Mouse (Mus musculus) embryonic facial prominence, embryonic 15.5 days (tissue): Measurements from ENCODE around the gene Snapc2. TPM values are rescaled to one million over a fixed set of nuclear protein-coding genes. Genes with fewer than 3 reads are reported as not detected.

Source experiments
- ATAC-seq: fragments of 200-750 bp; cut with Nextera tagmentation; 2 replicates; pipeline ENCODE4 v1.8.0; 2017; ENCODE audit warnings: low read depth, moderate TSS enrichment; ENCODE audit not compliant: insufficient number of reproducible peaks, low FRiP score, low TSS enrichment
- H3K27ac ChIP-seq: fragments of 300-500 bp; sonication (generic); replicated peaks from 2 replicates; pipeline ENCODE4 v1.5.1; 2015; ENCODE audit warnings: mild to moderate bottlenecking, inconsistent platforms
- H3K27me3 ChIP-seq: fragments of 300-500 bp; sonication (generic); 2 replicates; pipeline ENCODE4 v1.6.1; 2015; ENCODE audit warnings: inconsistent platforms
- H3K36me3 ChIP-seq: fragments of 300-500 bp; sonication (generic); 2 replicates; pipeline ENCODE4 v1.6.1; 2015; ENCODE audit warnings: mild to moderate bottlenecking, inconsistent platforms
- H3K4me1 ChIP-seq: fragments of 300-500 bp; sonication (generic); 2 replicates; pipeline ENCODE4 v1.6.1; 2015; ENCODE audit warnings: inconsistent platforms
- H3K4me2 ChIP-seq: fragments of 300-500 bp; sonication (generic); replicated peaks from 2 replicates; pipeline ENCODE4 v1.6.1; 2015; ENCODE audit warnings: mild to moderate bottlenecking, inconsistent platforms
- H3K4me3 ChIP-seq: fragments of 300-500 bp; sonication (generic); replicated peaks from 2 replicates; pipeline ENCODE4 v1.5.1; 2015; ENCODE audit warnings: mild to moderate bottlenecking, inconsistent platforms
- H3K9ac ChIP-seq: fragments of 300-500 bp; sonication (generic); 2 replicates; pipeline ENCODE4 v1.6.1; 2015; ENCODE audit warnings: inconsistent platforms
- H3K9me3 ChIP-seq: fragments of 300-500 bp; sonication (generic); replicated peaks from 2 replicates; pipeline ENCODE4 v1.6.1; 2016; ENCODE audit warnings: inconsistent platforms
- WGBS: fragments of 180-500 bp; shearing (Covaris S2); methylation state at CpG from one replicate; pipeline ENCODE4 v1.1.7; 2015; 5-methylcytosine and 5-hydroxymethylcytosine counted together
- polyA plus RNA-seq: library from polyadenylated mRNA; unstranded; fragments of >200 nt; fragmentation: Nextera tagmentation; extraction: Ambion mirVana; gene quantifications from 2 replicates; pipeline ENCODE4 v1.2.1, GENCODE M21; 2015

Snapc2 gene
- polyA plus RNA-seq, 1 experiment from 2014 or later: 58.6 TPM

- H3K9me3 ChIP-seq: no peaks in the 10 kb centered on the region
- 62% methylated on average over 4 of the region's 4 CpGs for WGBS
- H3K9ac ChIP-seq: no peak overlapping the region
- H3K4me3 ChIP-seq: peak overlapping the region; percentile 74
- H3K4me2 ChIP-seq: peak overlapping the region; percentile 87; the same call in 1 of the 2 replicates
- ATAC-seq: no peak
- 0 out of 2 replicates have a peak overlapping the region, but pooled peaks have one; percentile 1 for H3K27ac ChIP-seq
- H3K4me1 ChIP-seq: peaks cover 39% of the 10 kb centered on the region
- H3K27me3 ChIP-seq: no peaks in the 10 kb centered on the region
- peaks cover 48% of the 10 kb centered on the region for H3K36me3 ChIP-seq
These were observed 4.5 kb downstream of the Snapc2 start for GRCm38 (mm10) chr8:4257350-4257749.

GRCm38 (mm10) chr8:4258233-4258632 is 5.4 kb downstream of the Snapc2 start:
- ATAC-seq: peak; percentile 59
- H3K9me3 ChIP-seq: no peaks in the 10 kb centered on the region
- H3K4me1 ChIP-seq: peaks cover 36% of the 10 kb centered on the region

GRCm38 (mm10) chr8:4258678-4259077 is 5.8 kb downstream of the Snapc2 start:
- no peaks in the 10 kb centered on the region for H3K27me3 ChIP-seq
- peak; percentile 79 for ATAC-seq
- WGBS: under 1% methylated on average over 32 of the region's 32 CpGs
- no peaks in the 10 kb centered on the region for H3K9me3 ChIP-seq
- peaks cover 33% of the 10 kb centered on the region for H3K4me1 ChIP-seq
- H3K4me2 ChIP-seq: peak overlapping the region; percentile 87
- peak overlapping the region; percentile 83 for H3K27ac ChIP-seq
- peak overlapping the region; percentile 57 for H3K9ac ChIP-seq
- peaks cover 62% of the 10 kb centered on the region for H3K36me3 ChIP-seq
- H3K4me3 ChIP-seq: peak overlapping the region; percentile 74

More at GRCm38 (mm10) chr8:4258233-4258632, 5.4 kb downstream of the Snapc2 start:
- Histone ChIP-seq H3K4me2 (peak overlapping the region; percentile 87), H3K4me3 (peak overlapping the region; percentile 74), H3K9ac (peak overlapping the region; percentile 57), H3K27ac (peak overlapping the region; percentile 83), H3K27me3 (no peaks in the 10 kb centered on the region), H3K36me3 (peaks cover 57% of the 10 kb centered on the region)
- WGBS: 3% methylated on average over 35 of the region's 35 CpGs

GRCm38 (mm10) chr8:4259125-4259804 is 6.4 kb downstream of the Snapc2 start, which contains the start of gene Ctxn1:
Ctxn1 (minus strand) TSS chr8:4259274.
- H3K4me2 ChIP-seq: peak within 1 kb of the TSS; percentile 87
- no peaks in the 10 kb centered on the region for H3K9me3 ChIP-seq
- H3K4me3 ChIP-seq: peak within 1 kb of the TSS; percentile 74
- H3K9ac ChIP-seq: peak within 1 kb of the TSS; percentile 57
- H3K27ac ChIP-seq: peak within 1 kb of the TSS; percentile 83
- 4% methylated on average over 28 of the region's 33 CpGs for WGBS
- ATAC-seq: peak; percentile 93
- H3K27me3 ChIP-seq: no peaks in the 10 kb centered on the region
- H3K36me3 ChIP-seq: peaks cover 66% of the 10 kb centered on the region
- H3K4me1 ChIP-seq: peaks cover 28% of the 10 kb centered on the region

GRCm38 (mm10) chr8:4259805-4260170 is 6.9 kb downstream of the Snapc2 start:
- H3K27ac ChIP-seq: peak overlapping the region; percentile 83; the same call in 1 of the 2 replicates
- H3K4me3 ChIP-seq: no peak overlapping the region
- WGBS: 75% methylated on average over 4 of the region's 4 CpGs
- H3K4me1 ChIP-seq: peaks cover 26% of the 10 kb centered on the region
- H3K4me2 ChIP-seq: no peak overlapping the region
- ATAC-seq: no peak
- H3K36me3 ChIP-seq: peaks cover 66% of the 10 kb centered on the region
- no peak overlapping the region for H3K9ac ChIP-seq
- H3K9me3 ChIP-seq: no peaks in the 10 kb centered on the region
- no peaks in the 10 kb centered on the region for H3K27me3 ChIP-seq

GRCm38 (mm10) chr8:4263105-4263791 is 10.4 kb downstream of the Snapc2 start:
- no peak overlapping the region for H3K4me2 ChIP-seq
- H3K36me3 ChIP-seq: peaks cover 82% of the 10 kb centered on the region
- H3K9ac ChIP-seq: no peak overlapping the region
- peaks cover 10% of the 10 kb centered on the region for H3K4me1 ChIP-seq
- no peak overlapping the region for H3K27ac ChIP-seq
- no peak overlapping the region for H3K4me3 ChIP-seq
- WGBS: 84% methylated on average over 8 of the region's 8 CpGs
- ATAC-seq: no peak
- H3K27me3 ChIP-seq: no peaks in the 10 kb centered on the region
- no peaks in the 10 kb centered on the region for H3K9me3 ChIP-seq

- H3K9ac ChIP-seq: no peak overlapping the region
- no peak overlapping the region for H3K4me3 ChIP-seq
- peaks cover 97% of the 10 kb centered on the region for H3K36me3 ChIP-seq
- H3K4me2 ChIP-seq: no peak overlapping the region
- no peaks in the 10 kb centered on the region for H3K4me1 ChIP-seq
- H3K27ac ChIP-seq: no peak overlapping the region
- no peak for ATAC-seq
- no peaks in the 10 kb centered on the region for H3K27me3 ChIP-seq
- 86% methylated on average over 15 of the region's 15 CpGs for WGBS
- H3K9me3 ChIP-seq: no peaks in the 10 kb centered on the region
These were observed 12.5 kb downstream of the Snapc2 start for GRCm38 (mm10) chr8:4265160-4265914.

- Histone ChIP-seq H3K9ac (no peak overlapping the region), H3K4me1 (no peaks in the 10 kb centered on the region), H3K9me3 (no peaks in the 10 kb centered on the region), H3K27ac (no peak overlapping the region), H3K4me2 (no peak overlapping the region), H3K36me3 (peaks cover 90% of the 10 kb centered on the region), H3K4me3 (no peak overlapping the region), H3K27me3 (no peaks in the 10 kb centered on the region)
- 0 out of 2 replicates have a peak, but pooled peaks have one; percentile 36 for ATAC-seq
- 78% methylated on average over 15 of the region's 15 CpGs for WGBS
These were observed 14.7 kb downstream of the Snapc2 start for GRCm38 (mm10) chr8:4267627-4268026.

- peaks cover 4% of the 10 kb centered on the region; the same call in 1 of the 2 replicates for H3K4me1 ChIP-seq
- H3K4me2 ChIP-seq: no peak overlapping the region
- no peak for ATAC-seq
- H3K36me3 ChIP-seq: peaks cover 83% of the 10 kb centered on the region
- H3K9me3 ChIP-seq: no peaks in the 10 kb centered on the region
- H3K27me3 ChIP-seq: no peaks in the 10 kb centered on the region
- H3K9ac ChIP-seq: no peak overlapping the region
- WGBS: 85% methylated on average over 6 of the region's 6 CpGs
- no peak overlapping the region for H3K4me3 ChIP-seq
- H3K27ac ChIP-seq: no peak overlapping the region
These were observed 16.7 kb downstream of the Snapc2 start for GRCm38 (mm10) chr8:4269609-4270008.

- WGBS: under 1% methylated on average over 39 of the region's 39 CpGs
- no peaks in the 10 kb centered on the region for H3K27me3 ChIP-seq
- peak within 1 kb of the TSS; percentile 76 for H3K27ac ChIP-seq
- peak within 1 kb of the TSS; percentile 88 for H3K4me3 ChIP-seq
- H3K4me1 ChIP-seq: peaks cover 14% of the 10 kb centered on the region
- H3K4me2 ChIP-seq: peak within 1 kb of the TSS; percentile 76
- peak; percentile 94 for ATAC-seq
- peak within 1 kb of the TSS; percentile 72 for H3K9ac ChIP-seq
- H3K9me3 ChIP-seq: no peaks in the 10 kb centered on the region
- H3K36me3 ChIP-seq: peaks cover 25% of the 10 kb centered on the region; the same call in 1 of the 2 replicates
These were observed 22.6 kb downstream of the Snapc2 start, which contains the start of gene Timm44 for GRCm38 (mm10) chr8:4275275-4276110. Timm44 (minus strand) TSS chr8:4275913.
